Mouse (Mus musculus): ENCODE data around the gene Fbxo42.

Fbxo42 gene

GRCm38 (mm10) chr4:141147112-141148008 lies at the start of gene Fbxo42:
Gene Fbxo42 (plus strand): TSS chr4:141147913.
- peak; percentile 94 to 95 for DNase-seq

- no peak for DNase-seq
Observed at GRCm38 (mm10) chr4:141098935-141099334, 48.8 kb upstream of the Fbxo42 start.

GRCm38 (mm10) chr4:141099956-141100355 lies 47.8 kb upstream of the Fbxo42 start:
- DNase-seq: no peak

GRCm38 (mm10) chr4:141101291-141101690 lies 46.4 kb upstream of the Fbxo42 start:
- DNase-seq: no peak

- DNase-seq: no peak
Observed at GRCm38 (mm10) chr4:141101855-141102254, 45.9 kb upstream of the Fbxo42 start.

- DNase-seq: no peak
Observed at GRCm38 (mm10) chr4:141106526-141107183, 41.1 kb upstream of the Fbxo42 start.

GRCm38 (mm10) chr4:141108196-141108732 lies 39.4 kb upstream of the Fbxo42 start:
- DNase-seq: no peak

GRCm38 (mm10) chr4:141113831-141114230 lies 33.9 kb upstream of the Fbxo42 start:
- DNase-seq: no peak

- peak in 1 of 2 experiments; percentile 30 for DNase-seq
Observed at GRCm38 (mm10) chr4:141114521-141114981, 33.2 kb upstream of the Fbxo42 start.

- no peak for DNase-seq
Observed at GRCm38 (mm10) chr4:141115398-141115797, 32.3 kb upstream of the Fbxo42 start.

- no peak for DNase-seq
Observed at GRCm38 (mm10) chr4:141118691-141119090, 29.0 kb upstream of the Fbxo42 start.

GRCm38 (mm10) chr4:141120700-141121099 lies 27.0 kb upstream of the Fbxo42 start:
- peak in 1 of 2 experiments; percentile 47 for DNase-seq

GRCm38 (mm10) chr4:141122663-141123062 lies 25.1 kb upstream of the Fbxo42 start:
- DNase-seq: no peak

GRCm38 (mm10) chr4:141123065-141123464 lies 24.6 kb upstream of the Fbxo42 start:
- no peak for DNase-seq

- DNase-seq: no peak
Observed at GRCm38 (mm10) chr4:141129190-141129710, 18.5 kb upstream of the Fbxo42 start.

GRCm38 (mm10) chr4:141130704-141131342 lies 16.9 kb upstream of the Fbxo42 start:
- DNase-seq: peak; percentile 43 to 53

- no peak for DNase-seq
Observed at GRCm38 (mm10) chr4:141131531-141132061, 16.1 kb upstream of the Fbxo42 start.

GRCm38 (mm10) chr4:141132191-141132590 lies 15.5 kb upstream of the Fbxo42 start:
- DNase-seq: no peak

GRCm38 (mm10) chr4:141133227-141133626 lies 14.5 kb upstream of the Fbxo42 start:
- DNase-seq: no peak

- DNase-seq: no peak
Observed at GRCm38 (mm10) chr4:141134031-141134441, 13.7 kb upstream of the Fbxo42 start.

- DNase-seq: peak in 1 of 2 experiments; percentile 35
Observed at GRCm38 (mm10) chr4:141134751-141135530, 12.8 kb upstream of the Fbxo42 start.

GRCm38 (mm10) chr4:141136126-141136525 lies 11.6 kb upstream of the Fbxo42 start:
- DNase-seq: no peak
